Mouse (Mus musculus) megakaryocyte, embryonic 14.5 days (primary cell): ENCODE data around the gene Thumpd2. TPM values are rescaled to one million over a fixed set of nuclear protein-coding genes. Genes with fewer than 3 reads are reported as not detected.
A peak's percentile ranks its signal among the peaks of the same experiment; 100 is the strongest.

Experiments used
- H3K27me3 ChIP-seq: replicated peaks from 2 replicates; pipeline ENCODE3; 2012; ENCODE audit warnings: inconsistent platforms
- H3K36me3 ChIP-seq: replicated peaks from 2 replicates; pipeline ENCODE3; 2012; ENCODE audit warnings: low read length, inconsistent platforms, mixed read lengths
- H3K4me1 ChIP-seq: 2 replicates; pipeline ENCODE4 v1.6.1; 2012; ENCODE audit warnings: inconsistent platforms
- H3K4me3 ChIP-seq: replicated peaks from 2 replicates; pipeline ENCODE3; 2012; ENCODE audit warnings: moderate library complexity, mild to moderate bottlenecking, inconsistent platforms
- H3K9me3 ChIP-seq: 2 replicates; pipeline ENCODE4 v1.6.1; 2012; ENCODE audit warnings: inconsistent platforms
- FLI1 ChIP-seq: IDR thresholded peaks from 2 replicates; pipeline ENCODE4 v1.6.1; 2012; ENCODE audit warnings: low read length, inconsistent platforms, mixed read lengths
- GATA1 ChIP-seq: IDR thresholded peaks from 3 replicates; pipeline ENCODE4 v1.6.1; 2012; ENCODE audit warnings: mixed read lengths, low read length, inconsistent platforms, borderline replicate concordance
- polyA plus RNA-seq: library from polyadenylated mRNA; stranded (reverse); fragments of >175 nt; gene quantifications from 2 replicates; pipeline ENCODE4 v1.2.3, GENCODE M21; 2012; ENCODE audit warnings: low replicate concordance; ENCODE audit not compliant: insufficient read depth

Thumpd2 gene
- polyA plus RNA-seq: 0.68 TPM in 1 of 2 replicates, not detected in the other

GRCm38 (mm10) chr17:81064979-81065311 lies at the start of gene Thumpd2:
Thumpd2 (minus strand) TSS chr17:81065082.
- Histone ChIP-seq H3K4me3 (peak within 1 kb of the TSS; percentile 94), H3K36me3 (peaks cover 22% of the 10 kb centered on the region), H3K9me3 (peaks cover 5% of the 10 kb centered on the region; the same call in 1 of the 2 replicates), H3K4me1 (peaks cover 25% of the 10 kb centered on the region), H3K27me3 (no peaks in the 10 kb centered on the region)
- no peak for TF ChIP-seq GATA1
- TF ChIP-seq FLI1: no peak

DNA sequence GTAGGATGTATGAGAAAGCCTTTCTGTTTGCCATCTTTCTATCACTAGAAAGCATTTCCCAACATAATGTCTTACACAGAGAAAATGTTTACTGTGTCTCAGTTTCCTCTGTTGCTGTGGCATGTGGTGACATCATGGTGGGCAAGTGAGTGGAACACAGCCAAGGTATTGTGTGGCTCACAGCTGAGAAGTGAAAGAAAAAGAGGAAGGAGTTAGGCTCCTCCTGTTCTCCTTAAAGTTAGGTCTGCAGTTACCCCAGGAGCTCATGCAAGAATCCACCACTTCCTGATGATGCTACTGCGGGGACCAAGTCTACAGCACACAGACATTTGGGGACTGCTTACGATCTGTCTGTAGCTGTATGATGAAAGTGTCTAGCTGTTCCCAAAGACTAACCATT lies 39.4 kb upstream of the Thumpd2 start:
- Histone ChIP-seq H3K9me3 (peaks cover 8% of the 10 kb centered on the region), H3K4me3 (no peak overlapping the region), H3K4me1 (peaks cover 7% of the 10 kb centered on the region), H3K36me3 (no peaks in the 10 kb centered on the region), H3K27me3 (no peaks in the 10 kb centered on the region)
- TF ChIP-seq FLI1 (no peak), GATA1 (no peak)

DNA sequence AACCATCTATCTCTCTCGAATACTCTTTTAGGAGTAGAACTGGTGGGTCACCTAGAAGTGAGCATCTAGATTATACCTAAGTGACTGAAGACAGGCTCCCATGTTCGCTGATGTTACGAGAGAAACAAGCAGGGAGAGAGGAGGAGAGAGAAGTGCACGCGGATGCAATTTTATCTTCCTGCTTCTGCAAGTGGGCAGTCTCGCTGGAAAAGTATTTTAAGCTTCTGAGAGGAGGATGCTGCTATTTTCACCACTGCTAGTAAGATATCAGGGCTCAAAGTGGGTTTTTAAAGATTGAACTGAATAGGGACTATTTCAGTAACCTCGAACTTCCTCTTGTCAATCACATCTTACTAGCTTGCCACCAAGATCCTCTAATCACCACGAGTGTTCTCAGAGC lies 38.0 kb upstream of the Thumpd2 start:
- Histone ChIP-seq H3K36me3 (no peaks in the 10 kb centered on the region), H3K27me3 (no peaks in the 10 kb centered on the region), H3K4me3 (no peak overlapping the region), H3K4me1 (peaks cover 7% of the 10 kb centered on the region), H3K9me3 (peaks cover 3% of the 10 kb centered on the region)
- no peak for TF ChIP-seq GATA1
- TF ChIP-seq FLI1: no peak

DNA sequence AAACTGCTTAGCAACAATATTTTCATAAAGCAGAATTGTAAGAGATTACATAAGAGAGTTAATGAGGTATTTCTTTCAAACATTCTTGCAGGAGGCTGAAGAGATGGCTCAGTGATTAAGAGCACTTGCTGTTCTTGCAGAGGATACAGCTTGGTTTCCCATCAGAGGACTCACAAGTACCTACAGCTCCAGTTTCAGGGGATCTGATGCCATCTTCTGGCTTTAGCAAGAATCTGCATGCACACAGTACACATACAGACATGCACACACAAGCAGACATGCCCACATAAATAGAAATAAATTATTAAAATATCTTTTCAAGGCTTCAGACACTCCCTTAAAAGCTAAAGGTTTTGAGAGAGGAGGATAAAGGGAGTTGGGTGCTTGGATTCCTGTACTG lies 33.6 kb upstream of the Thumpd2 start:
- no peak overlapping the region for H3K4me3 ChIP-seq

DNA sequence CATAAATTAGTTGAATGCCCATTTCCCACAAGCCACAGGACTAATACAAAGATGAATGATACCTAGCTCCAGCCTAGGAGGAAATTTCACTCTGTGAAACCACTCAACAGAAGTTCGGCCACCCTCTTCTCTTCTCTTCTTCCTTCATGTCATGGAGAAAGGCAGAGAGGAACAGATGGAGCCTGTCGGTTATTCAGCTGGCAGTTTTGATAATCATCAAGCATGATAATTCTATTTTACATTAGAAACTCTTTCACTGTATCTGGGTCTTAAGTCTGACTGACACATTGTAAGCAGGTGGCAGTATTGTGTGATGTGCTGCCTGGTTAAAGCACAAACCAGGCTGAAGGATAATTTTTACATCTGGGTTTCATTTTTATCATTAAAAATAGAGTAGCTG lies 31.6 kb upstream of the Thumpd2 start:
- TF ChIP-seq GATA1 (no peak), FLI1 (no peak)
- H3K4me1 ChIP-seq: no peaks in the 10 kb centered on the region
- no peaks in the 10 kb centered on the region for H3K27me3 ChIP-seq
- no peaks in the 10 kb centered on the region for H3K36me3 ChIP-seq
- H3K9me3 ChIP-seq: no peaks in the 10 kb centered on the region
- no peak overlapping the region for H3K4me3 ChIP-seq

More for the DNA sequence above, 33.6 kb upstream of the Thumpd2 start:
- Histone ChIP-seq H3K27me3 (no peaks in the 10 kb centered on the region), H3K4me1 (peaks cover 7% of the 10 kb centered on the region), H3K9me3 (no peaks in the 10 kb centered on the region), H3K36me3 (no peaks in the 10 kb centered on the region)
- no peak for TF ChIP-seq FLI1
- no peak for TF ChIP-seq GATA1

DNA sequence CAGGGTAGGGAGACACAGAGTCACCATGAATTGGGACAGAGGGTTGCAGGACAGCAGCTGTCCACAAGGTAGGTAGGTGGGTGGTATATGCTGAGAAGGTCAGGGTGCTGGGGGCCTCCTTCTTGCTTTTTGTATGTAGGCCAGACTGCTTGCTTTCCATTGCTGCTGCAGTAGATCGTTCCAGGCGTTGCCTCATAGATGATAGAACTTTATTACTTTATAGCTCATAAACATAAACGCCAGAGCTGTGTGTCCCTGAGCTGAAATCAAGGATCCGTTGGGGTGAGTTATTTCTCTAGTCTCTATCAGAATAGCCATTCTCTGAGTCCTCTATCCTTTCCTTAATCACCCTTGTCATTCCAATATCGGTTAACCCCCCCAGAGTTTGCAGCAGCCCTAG lies 27.9 kb upstream of the Thumpd2 start:
- no peaks in the 10 kb centered on the region for H3K9me3 ChIP-seq
- no peak overlapping the region for H3K4me3 ChIP-seq
- no peaks in the 10 kb centered on the region for H3K4me1 ChIP-seq
- H3K36me3 ChIP-seq: no peaks in the 10 kb centered on the region
- TF ChIP-seq GATA1 (no peak), FLI1 (no peak)
- no peaks in the 10 kb centered on the region for H3K27me3 ChIP-seq

DNA sequence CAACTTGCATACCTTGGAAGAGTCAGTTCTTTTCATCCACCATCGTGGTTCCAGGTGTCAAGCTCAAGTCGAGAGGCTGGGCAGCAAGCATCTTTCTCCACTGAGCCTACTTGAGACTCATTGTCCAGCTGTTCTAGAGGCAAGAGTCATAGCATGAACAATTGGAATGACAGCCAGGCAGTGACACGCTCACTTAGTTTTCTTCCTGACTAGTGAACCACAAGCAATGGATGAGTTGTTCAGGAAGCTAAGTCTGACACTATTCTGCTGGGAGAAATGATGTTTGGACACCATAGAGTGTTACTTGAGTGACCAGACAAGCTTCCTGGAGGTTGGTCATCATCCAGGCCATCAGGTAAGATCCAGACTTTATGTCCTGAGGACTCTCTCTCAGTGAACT lies 24.0 kb upstream of the Thumpd2 start:
- Histone ChIP-seq H3K9me3 (peaks cover 4% of the 10 kb centered on the region), H3K4me1 (no peaks in the 10 kb centered on the region)
- TF ChIP-seq GATA1: no peak
- no peak for TF ChIP-seq FLI1

DNA sequence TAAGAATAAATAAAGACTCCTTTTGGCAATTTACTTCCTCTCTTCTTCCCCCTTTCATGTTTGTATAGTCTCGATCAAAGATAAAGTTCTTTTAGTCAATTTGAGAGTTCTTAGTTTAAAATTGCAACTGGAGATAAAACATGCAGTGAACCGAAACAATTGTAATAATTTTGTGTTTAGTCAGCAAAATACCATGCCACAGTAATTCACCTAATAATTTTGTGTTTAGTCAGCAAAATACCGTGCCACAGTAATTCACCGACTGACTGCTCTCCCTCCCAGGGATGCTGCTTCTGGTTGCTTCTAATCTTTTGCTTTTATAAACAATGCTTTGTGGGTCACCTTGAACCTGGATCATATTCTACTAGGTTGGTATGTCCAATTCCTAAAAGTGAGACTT lies 22.9 kb upstream of the Thumpd2 start:
- Histone ChIP-seq H3K27me3 (no peaks in the 10 kb centered on the region), H3K36me3 (no peaks in the 10 kb centered on the region), H3K4me1 (no peaks in the 10 kb centered on the region), H3K4me3 (no peak overlapping the region), H3K9me3 (peaks cover 8% of the 10 kb centered on the region)
- TF ChIP-seq GATA1: no peak
- no peak for TF ChIP-seq FLI1

More for the DNA sequence above, 24.0 kb upstream of the Thumpd2 start:
- no peak overlapping the region for H3K4me3 ChIP-seq
- H3K36me3 ChIP-seq: no peaks in the 10 kb centered on the region
- no peaks in the 10 kb centered on the region for H3K27me3 ChIP-seq

GRCm38 (mm10) chr17:81064279-81064978 lies 453 bp downstream of the Thumpd2 start:
- Histone ChIP-seq H3K36me3 (peaks cover 25% of the 10 kb centered on the region), H3K27me3 (no peaks in the 10 kb centered on the region), H3K4me1 (peaks cover 25% of the 10 kb centered on the region), H3K9me3 (peaks cover 5% of the 10 kb centered on the region; the same call in 1 of the 2 replicates), H3K4me3 (peak overlapping the region; percentile 94)
- TF ChIP-seq FLI1 (no peak), GATA1 (no peak)

GRCm38 (mm10) chr17:81063346-81063745 lies 1.5 kb downstream of the Thumpd2 start:
- Histone ChIP-seq H3K9me3 (peaks cover 5% of the 10 kb centered on the region; the same call in 1 of the 2 replicates), H3K4me3 (peak overlapping the region; percentile 81), H3K4me1 (peaks cover 28% of the 10 kb centered on the region), H3K27me3 (no peaks in the 10 kb centered on the region), H3K36me3 (peaks cover 33% of the 10 kb centered on the region)
- no peak for TF ChIP-seq GATA1
- no peak for TF ChIP-seq FLI1
